Mouse (Mus musculus) spleen, postnatal 14 days (tissue): Measurements from ENCODE around the gene 1700016H13Rik.

Experiments
- DNase-seq, 2 experiments: peaks; one replicate each; pipeline ENCODE4 v3.0.0; 2021 to 2022; ENCODE audit warnings: low spot score in 2 of 2

The 1700016H13Rik gene

DNA sequence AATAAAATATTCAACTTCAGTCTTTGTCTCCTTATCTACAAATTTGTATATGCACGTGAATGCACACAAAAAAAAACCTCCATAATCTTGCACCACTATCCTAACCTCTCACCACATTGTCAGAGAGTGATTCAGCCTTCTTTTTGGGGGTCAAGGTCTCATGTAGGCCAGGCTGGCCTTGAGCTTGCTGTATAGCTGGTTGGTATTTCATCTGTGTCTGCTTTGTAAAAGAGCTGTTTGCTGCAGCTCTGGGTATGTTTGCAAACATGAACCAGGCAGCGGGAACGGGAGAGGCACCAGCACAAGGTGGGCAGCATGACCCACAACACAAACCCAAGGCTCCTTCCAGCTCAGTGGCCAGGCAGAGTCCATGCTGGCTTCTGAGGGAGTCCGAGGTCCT, 17.8 kb upstream of the 1700016H13Rik start:
- DNase-seq = no peak

DNA sequence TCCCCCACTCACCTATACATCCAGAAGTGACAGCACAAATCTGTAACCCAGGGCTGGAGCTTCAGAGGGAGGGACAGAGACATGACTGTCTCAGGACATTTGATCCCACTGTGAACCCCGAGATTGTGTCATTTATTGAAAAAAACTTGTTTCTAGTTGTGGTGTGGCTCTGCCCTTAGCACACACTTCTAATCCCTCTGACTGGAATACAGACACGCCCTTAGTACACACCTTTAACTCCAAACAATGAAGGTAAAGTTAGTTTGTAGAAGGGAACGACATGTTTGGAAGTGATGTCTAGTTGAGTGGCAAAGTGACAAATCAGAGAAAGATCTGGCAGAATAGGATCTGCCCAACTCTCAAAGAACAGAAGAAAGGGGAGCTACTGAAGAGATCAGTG, 16.0 kb upstream of the 1700016H13Rik start:
- DNase-seq = no peak

- DNase-seq = no peak
Observed at GRCm38 (mm10) chr5:103665876-103666275, 10.1 kb upstream of the 1700016H13Rik start.

DNA sequence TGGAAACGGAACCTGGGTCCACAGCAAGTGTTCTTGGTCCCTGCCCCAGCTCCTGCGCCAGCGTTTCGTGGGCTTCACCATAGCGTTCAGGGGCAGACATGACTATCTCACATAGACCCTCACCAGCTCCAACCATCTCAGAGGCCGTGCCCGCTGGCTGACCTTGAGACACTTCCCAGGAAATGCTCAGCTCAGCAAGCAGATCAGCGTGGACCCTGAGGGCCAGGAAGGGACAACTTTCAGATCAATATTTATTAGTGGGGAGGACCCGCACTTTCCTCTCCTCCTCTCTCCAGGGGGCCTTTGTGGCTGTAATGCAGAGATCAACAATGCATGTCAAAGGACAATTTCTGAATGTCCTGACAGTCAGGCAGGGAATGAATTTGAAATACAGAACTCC, 9.1 kb upstream of the 1700016H13Rik start:
- no peak for DNase-seq

- DNase-seq = no peak
Observed at GRCm38 (mm10) chr5:103659571-103659970, 3.8 kb upstream of the 1700016H13Rik start.

DNA sequence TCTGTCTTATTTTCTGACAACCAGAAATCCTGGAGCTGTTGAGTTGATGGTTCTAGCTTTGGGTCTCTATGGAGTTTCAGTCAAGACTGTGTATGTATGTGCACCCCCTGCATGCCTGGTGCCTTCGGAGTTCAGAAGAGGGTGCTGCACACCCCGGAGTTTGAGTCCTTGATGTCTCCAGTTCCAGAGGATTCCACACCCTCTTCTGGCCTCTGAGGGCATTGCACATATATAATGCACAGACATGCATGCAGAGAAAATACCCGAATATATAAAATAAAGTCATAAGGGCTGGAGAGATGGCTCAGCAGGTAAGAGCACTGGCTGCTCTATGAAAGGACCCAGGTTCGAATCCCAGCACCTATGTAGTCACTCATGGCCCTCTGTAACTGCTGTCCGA, 3.1 kb upstream of the 1700016H13Rik start:
- DNase-seq = no peak

DNA sequence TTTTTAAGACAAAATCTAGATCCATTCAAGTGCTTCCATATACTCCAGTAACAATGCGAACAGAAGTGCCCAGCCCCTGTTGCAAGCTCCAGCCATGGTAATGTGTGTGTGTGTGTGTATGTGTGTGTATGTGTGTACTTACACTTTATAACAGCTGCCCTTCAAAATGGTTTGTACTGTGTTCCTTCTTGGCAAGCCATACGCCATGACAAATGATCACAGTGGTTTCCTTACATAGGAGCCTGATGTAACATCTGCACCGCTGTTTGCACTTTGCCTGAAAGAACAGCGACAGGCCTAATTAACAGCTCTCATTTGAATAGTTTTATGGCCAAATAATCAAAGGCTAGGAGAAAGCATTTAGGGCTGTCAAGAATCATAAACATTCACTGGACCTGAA, 1.0 kb downstream of the 1700016H13Rik start:
- no peak for DNase-seq

- peak in 1 of 2 experiments; percentile 11 for DNase-seq
Observed at GRCm38 (mm10) chr5:103654225-103654624, 1.6 kb downstream of the 1700016H13Rik start.

GRCm38 (mm10) chr5:103647320-103647719, 8.5 kb downstream of the 1700016H13Rik start:
- DNase-seq = no peak

DNA sequence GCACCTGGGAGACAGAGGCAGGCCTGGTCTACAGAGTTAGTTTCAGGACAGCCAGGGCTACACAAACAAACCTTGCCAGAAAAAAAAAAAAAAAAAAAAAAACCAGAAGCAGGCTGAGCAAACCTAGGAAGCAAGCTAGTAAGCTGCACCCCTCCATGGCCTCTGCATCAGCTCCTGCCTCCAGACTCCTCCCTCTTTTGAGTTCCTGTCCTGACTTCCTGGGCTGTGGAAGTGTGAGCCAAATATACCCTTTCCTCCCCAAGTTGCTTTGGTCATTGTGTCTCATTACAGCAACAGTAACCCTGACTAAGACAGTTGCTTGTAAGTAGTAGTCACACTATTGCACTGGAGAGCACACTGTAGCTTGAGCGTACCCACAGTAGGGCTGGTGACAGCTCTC, 11.6 kb downstream of the 1700016H13Rik start:
- no peak for DNase-seq

DNA sequence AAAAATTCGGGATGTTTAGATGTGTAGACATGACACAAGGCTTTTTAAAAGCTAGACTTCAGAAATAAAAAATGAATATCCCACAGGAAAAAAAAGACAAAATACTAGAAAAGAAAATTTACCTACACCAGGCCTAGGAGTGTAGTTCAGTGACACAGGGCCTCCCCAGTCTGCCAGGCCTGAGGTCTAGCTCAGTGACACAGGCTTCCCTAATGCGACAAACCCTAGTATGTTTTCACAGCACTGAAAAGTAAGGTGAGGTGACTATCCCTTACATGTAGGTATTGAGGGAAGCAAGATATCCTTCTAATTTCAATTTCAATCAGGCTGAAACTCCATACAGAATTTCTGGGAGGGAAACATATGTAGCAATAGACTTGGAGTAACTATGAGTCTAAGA, 18.6 kb downstream of the 1700016H13Rik start:
- DNase-seq = no peak

DNA sequence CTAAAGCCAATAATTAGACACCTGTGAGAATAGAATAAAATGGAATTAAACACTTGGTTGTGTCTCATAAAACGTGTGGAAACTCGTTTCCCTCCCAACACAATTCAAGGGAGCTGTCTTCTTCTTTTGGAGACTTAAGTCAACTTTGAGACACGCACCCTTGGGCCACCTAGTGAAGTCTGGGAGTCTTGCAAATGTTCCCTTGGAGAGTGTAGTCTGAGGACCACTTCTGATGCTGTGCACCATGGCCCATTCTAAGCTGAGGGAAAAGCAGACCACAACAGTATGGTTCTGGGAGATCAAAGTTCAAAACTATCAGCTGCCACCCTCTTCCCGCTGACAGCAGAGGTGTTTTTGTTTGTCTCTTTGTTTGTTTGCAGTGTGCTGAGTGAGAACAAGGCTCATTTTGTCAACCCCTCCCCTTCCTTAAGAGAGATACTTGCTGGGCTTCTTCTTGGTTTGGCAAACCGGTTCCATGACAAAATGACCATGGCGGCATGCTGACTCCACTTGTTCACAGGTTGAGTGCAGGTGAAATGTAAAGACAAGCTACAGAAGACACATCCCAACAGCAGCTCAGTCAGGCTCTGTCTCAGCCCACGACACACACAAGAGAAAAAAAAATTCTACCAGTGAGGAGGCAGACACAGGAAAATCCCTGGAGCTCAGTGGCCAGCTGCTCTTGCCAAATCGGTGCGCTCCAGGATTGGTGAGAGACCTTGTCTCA, 25.8 kb downstream of the 1700016H13Rik start:
- no peak for DNase-seq

GRCm38 (mm10) chr5:103629111-103629764, 26.6 kb downstream of the 1700016H13Rik start, which contains the start of gene Slc10a6:
TSS of gene Slc10a6 (minus strand) at chr5:103629403.
- no peak for DNase-seq

GRCm38 (mm10) chr5:103628499-103628898, 27.3 kb downstream of the 1700016H13Rik start:
- DNase-seq = no peak

GRCm38 (mm10) chr5:103624831-103625230, 31.0 kb downstream of the 1700016H13Rik start:
- DNase-seq = no peak

- DNase-seq = no peak
Observed at GRCm38 (mm10) chr5:103622321-103622720, 33.5 kb downstream of the 1700016H13Rik start.

- DNase-seq = no peak
Observed at GRCm38 (mm10) chr5:103620301-103620973, 35.4 kb downstream of the 1700016H13Rik start.

DNA sequence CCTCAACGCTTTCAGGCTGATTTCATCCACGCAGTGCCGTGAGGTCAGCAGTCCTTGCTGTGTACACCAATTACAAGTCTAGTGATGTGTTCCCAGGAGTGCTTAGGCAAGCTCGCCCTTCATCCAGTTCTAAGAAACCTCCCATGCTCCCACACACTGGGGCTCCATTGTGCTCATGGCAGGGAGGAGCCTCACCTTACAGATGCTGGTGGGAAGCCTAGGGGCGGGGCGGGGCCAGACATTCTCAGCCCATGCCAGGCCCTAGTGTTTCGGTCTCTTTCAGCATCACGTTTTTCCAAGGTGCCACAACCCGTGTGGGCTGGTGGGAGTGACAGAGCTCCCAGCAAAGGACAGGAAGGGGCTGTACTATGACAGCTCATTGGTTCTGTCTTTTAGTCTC, 38.6 kb downstream of the 1700016H13Rik start:
- no peak for DNase-seq

DNA sequence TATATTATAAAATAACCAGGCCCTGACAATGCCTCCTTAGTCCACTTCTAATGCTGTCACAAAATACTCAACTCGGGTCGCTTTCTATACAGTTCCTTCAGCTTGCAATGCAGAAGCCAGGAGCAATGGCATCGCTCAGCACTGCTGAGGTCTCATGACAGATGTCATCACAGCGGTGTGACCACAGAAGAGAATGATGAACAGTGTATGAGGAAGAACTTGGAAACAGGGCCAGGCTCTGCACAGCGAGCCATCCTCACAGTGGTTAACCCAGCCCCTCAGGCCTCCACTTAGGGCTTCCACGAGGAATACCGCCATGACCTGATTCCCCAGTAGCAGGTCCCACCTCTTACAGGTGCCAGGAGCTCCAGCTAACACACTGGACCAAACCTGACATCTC, 41.5 kb downstream of the 1700016H13Rik start:
- no peak for DNase-seq

DNA sequence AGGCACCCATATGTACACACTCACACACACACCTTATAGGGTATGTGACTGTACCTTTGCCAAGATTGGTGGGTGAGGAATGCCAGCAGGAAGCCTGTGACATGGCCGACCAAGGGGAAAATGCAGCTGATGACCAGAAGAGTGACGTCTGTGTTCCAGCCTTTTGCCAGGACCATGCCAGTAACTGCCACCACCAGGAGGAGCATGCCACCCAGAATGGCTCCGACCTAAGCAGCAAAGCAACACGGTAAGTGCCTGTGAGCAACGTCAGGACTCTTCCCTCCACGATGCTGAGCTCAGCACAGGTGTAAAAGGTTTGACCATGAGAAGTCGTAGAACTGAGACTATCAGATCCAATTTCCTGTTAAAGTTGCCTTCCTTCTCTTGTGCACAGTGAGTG, 43.5 kb downstream of the 1700016H13Rik start:
- DNase-seq = no peak

- DNase-seq = no peak
Observed at GRCm38 (mm10) chr5:103610856-103611472, 44.8 kb downstream of the 1700016H13Rik start.

- DNase-seq = no peak
Observed at GRCm38 (mm10) chr5:103610148-103610547, 45.7 kb downstream of the 1700016H13Rik start.
